Mouse (Mus musculus) erythroid progenitor cell, adult 5-6 weeks (primary cell): ENCODE results near the gene S100a7a. TPM values are rescaled to one million over a fixed set of nuclear protein-coding genes. Genes with fewer than 3 reads are reported as not detected.

Experiments
- ATAC-seq: replicated peaks from 2 replicates; pipeline ENCODE4 v1.8.0; 2016; ENCODE audit warnings: moderate number of reproducible peaks, mild to moderate bottlenecking, moderate TSS enrichment, inconsistent platforms; ENCODE audit not compliant: poor library complexity, low FRiP score, severe bottlenecking
- total RNA-seq, 2 experiments: library from RNA; stranded (forward) in 1 of 2; stranded (reverse) in 1 of 2; fragments of 150-400 nt in 1 of 2; fragments of 186-747, 209-891 nt in 1 of 2; gene quantifications; 2 replicates each; pipeline versions ENCODE4 v1.2.3 to v1.2.4; 2015 to 2017; ENCODE audit warnings: low replicate concordance in 2 of 2

The S100a7a gene
- total RNA-seq, 2 experiments from 2014 or later, result not detected

DNA sequence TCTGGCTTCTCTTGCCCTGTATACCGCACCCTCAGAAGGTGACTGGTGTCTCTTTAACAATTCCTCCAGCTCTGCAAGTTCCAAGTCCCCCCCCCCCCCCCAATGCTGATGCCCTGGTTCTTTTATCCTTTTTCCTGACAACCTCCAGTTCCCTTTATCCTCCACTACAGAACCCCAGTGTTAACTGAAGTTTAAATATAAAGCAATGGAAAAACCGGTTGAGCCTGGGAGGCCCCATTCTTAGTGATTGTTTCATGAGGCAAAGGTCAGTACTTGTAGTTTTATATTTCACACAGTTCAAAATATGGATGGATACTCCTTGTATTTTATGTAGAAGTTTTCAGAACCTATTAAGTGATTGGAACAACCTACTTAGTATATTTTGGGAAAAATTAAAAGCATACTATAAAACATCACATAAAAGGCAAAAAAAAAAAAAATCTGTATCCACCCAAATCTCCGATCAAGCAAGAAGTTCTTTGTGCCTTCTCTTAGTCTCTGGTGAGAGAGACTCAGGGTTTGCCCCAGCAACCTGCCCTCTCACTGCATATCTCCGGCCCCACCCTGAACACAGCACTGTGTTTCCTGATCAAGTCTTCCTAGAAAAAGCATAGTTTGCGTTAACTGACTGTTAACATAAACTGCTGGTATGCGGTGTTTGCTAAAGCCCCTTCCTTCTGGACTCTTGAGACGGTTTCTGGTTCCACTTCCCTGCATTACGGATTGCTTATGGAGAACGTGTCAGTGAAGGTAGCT, 27.4 kb upstream of the S100a7a start:
- ATAC-seq, result no peak

DNA sequence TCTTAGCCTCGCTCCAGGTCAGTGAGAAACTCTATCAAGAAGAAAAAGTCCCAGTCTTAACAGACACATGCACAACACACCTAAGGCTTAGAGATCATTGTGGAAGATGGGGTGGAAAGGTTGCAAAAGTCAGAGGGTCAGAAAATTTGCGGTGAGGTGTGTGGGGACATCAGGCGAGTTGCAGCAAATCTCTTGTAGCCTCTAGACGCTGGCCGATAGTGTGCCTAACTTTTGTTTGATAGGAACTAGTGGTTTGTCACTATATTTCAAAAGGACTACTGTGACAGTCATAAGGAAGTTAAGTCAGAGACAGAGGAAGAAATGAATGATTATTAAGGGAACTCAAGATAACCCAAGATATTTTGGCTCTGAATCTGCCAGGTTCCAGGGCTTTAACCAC, 26.5 kb upstream of the S100a7a start:
- ATAC-seq, result no peak

DNA sequence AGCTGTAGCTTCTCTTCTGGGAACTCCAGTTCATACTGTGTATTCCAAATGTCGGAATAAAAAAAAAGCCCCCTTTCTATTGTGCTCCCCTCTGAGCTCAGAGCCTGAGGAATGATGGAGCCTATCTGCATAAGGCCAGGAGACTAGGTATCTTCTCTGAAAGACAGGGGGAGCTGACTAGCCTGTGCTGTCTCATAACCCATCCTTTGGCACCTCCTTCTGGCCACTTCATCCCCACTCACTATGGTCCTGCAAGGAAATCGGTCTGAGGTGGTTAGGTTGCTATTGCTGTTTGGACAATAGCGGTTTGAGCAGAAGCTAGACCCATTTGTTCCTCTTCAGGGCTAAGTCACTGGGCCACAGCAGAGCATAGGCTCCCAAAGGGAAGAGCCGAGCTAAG, 26.0 kb upstream of the S100a7a start:
- no peak for ATAC-seq

DNA sequence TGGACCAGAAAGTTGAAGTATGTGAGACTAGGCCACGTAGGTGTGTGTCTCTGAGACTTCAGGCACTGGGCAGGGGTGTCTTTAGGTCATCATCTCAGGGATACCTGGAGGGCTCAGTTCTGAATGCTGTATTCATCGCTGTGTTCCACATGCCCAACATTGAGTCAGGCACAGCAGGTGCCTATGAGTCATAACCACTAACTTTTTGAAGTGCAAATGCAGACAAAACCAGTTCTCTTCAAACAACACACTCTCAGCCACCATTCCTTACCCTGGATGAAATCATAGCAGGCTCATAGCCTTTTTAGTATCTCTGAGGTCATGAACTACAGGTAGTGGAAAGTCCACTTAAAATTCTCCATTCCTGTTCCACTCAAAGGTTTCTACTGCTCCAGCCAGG, 24.5 kb upstream of the S100a7a start:
- ATAC-seq, result no peak

DNA sequence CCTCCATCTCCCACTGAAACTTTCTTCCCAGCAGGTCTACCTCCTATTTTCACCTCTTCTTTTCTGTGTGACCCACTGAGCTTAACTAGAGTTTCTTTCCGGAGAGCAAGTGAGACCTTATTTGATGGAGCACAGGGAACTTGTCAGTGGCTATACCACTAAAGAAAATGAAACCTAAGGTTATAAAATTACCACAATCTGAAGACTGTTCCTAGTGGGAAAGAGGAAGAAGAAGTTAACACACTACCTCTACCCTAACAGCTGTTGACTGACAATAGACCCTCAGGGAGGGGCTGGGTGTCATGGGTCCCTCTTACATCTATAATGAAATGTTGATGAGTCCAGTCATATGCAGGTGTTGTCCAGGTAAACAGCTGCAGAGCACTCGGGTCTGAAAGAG, 21.8 kb upstream of the S100a7a start:
- ATAC-seq, result no peak

DNA sequence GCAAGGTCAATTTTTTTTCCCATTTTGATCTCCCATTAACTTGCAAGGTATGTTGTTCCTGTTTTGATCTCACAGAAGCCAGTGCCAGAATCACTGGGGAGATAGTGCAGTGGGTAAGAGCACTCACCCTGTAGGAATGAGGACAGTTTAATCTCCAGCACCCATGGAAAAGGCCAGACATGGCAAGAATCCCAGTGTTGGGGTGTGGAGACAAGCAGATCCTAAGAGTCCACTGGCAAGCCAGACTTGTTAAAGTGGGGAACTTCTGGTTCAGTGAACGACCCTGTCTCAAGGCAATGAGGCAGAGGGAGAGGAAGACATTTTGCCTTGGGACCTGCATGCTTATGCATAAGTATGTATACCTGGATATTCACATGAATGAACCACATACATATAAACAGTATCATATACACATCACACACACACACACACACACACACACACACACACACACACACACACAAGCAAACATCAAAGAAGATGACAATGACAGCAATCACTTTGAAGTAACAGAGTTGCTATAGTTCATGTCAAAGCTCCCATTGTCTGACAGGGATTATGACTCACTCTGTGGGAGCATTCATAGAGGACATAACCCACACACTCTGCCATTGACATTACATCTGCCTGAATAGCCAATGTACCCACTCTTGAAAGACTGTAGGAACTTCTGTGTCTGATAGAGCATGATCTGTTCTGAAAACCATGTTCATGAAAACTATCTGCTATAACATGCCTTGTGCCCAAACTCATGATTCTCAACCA, 15.1 kb upstream of the S100a7a start:
- ATAC-seq, result no peak; the same call in 1 of the 2 replicates

DNA sequence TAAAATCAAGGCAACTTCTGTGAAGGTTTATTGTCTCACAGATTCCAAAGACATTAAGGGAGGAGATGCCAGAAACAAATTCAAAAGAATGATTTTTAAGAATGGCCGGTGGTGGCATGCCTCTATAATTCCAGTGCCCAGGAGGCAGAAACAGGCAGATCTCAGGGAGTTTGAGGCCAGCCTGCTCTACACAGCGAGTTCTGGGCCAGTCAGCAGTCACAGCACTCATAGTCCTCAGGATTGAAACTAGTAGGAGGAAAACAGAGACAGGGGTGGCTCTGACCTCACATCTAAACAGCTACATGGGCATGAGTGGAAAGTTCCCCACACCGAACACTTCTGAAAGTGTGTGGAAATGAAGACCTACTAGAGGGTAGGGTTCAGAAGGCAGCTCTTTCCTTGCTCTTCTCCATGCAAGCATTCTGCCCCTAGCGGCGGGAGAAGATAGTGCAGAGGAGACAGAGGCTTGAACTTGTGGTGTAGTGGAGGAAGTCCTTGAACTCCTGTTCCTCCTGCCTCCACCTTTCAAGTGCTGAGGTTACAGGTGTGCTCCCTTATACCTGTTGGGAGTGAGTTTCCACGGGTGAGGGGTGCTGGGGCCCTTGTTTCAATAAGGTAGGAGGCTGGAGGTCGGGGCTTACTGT, 14.2 kb upstream of the S100a7a start:
- ATAC-seq, result peak; percentile 60

DNA sequence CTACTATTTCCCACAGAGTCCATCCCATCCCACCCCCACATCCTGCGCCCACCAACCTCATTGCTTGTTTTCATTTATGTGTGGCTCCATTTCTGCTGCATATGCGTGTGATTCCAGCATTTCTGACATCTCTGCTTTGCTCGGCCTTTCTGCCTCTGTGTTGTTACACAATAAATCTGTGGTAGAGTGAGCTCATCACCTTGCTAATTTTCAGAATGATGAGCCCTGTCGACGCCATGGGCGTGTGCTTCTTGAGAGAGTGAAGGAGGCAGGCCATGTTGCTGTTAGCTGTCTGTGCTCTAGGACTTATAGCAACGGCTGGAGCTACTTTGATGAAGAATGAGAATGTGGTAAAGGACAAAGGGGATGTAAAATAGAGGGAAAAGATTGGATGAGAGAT, 12.8 kb upstream of the S100a7a start:
- no peak for ATAC-seq

DNA sequence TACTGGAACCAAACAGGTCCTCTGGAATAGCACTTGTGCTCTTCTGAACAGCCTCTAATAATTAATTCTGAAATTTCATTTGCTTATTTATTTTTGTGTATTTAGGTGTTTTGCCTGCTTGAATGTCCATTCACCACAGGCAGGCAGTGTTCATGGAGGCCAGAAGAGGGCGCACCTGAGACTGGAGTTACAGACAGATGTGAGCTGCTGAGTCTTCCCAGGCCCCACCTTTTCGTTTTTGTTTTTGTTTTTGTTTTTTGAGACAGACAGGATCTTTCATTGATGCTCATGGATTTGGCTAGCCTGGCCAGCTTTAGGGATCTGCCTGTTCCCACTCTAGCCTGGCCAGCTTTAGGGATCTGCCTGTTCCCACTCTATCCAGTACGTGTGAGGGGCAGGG, 9.6 kb upstream of the S100a7a start:
- ATAC-seq, result no peak

DNA sequence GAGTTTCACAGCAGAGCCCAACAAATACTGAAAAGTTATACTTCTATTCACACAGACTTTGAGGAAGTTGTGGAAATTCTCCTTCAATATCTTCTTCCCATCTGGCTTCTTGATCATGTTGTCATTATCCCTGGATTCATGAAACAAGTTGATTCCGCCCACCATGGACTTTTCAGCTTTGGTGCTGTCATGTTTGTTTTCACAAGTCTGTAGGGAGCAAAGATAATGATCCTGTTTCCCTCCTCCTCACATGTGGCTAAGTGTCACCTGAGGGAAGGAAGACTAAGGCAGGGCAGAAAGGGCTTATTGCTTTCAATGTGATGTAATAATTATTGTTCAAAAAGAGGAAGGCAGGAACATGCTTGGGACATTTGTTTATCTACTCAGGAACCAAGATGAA, 6.5 kb upstream of the S100a7a start:
- ATAC-seq, result no peak

DNA sequence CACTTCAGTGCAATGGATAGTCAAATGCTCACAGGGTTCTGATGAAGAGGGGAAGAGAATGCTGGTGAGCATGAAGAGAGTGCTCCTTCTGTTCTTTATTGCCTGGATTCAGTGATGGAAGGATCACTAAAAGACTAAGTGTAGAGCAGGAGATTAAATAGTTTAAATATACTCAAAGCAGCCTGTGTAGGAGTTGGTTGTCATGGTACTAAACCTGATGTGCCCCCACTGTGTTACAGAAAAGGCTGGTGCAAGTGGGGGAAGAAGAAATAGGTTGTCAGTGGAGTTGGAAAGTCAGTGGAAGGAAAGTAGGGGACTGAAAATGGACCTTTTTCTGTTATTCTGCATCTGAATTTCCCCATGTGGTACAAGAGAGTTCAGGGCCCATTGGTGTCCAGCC, 4.8 kb upstream of the S100a7a start:
- no peak for ATAC-seq

DNA sequence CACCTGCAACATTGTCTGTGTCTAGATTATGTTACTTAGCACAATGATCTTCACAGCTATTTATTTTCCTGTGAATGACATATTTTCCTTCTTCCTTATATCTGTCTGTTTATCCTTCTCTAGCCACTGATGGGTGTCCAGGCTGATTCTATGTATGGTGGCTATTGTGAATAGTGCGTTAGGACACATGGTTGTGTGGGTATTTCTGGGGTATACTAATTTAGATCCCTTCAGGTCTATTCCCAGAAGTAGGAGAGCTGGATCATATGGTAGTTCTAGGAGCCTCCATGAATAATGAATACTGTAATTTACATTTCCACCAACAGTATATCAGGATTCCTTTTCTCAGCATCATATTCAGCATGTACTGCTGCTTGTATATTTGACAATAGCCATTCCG, 4.0 kb upstream of the S100a7a start:
- ATAC-seq, result no peak

DNA sequence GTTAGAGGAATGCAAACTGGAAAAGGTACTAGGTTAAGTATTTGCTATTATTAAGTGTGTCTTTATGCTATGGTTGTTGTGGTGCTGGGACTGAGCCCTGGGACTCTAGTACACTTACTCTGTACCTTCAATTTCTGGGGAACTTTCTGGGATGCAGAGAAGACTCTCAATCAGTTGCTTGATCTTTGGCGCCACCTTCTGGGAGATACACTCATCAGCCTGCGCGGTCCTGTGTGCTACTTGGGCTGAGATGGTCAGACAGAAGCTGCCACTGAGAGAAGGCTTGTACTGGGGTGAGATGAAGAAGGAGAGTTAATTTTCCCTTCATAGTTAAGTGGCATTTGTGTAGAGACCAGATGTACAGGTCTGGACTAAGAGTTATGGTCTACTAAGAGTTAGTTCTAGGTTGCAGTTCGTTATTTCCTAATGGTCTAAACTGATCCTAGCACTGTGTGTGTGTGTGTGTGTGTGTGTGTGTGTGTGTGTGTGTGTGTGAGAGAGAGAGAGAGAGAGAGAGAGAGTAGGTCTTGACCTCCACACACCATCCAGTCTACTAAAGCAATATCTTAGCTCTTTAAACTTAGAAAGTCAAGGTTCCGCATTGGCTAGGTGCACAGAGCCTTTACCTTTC, 824 bp upstream of the S100a7a start:
- ATAC-seq, result no peak

DNA sequence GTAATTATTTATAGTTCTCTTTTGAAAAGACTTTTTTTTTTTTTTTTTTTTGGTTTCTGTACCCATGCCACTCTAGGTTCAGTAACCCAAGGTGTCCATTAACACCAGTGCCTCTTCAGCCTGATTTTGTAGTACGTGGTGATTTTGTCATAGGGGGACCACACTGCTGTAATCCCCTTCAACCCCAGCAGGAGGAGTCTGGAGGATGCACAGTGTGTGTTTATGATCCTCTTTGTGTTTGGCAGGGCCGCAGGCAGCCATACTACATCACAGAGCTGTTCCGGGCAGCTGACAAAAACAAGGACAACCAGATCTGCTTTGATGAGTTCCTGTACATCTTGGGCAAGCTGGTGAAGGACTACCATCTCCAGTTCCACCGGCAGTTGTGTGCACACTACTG, 3.6 kb downstream of the S100a7a start:
- ATAC-seq, result no peak

DNA sequence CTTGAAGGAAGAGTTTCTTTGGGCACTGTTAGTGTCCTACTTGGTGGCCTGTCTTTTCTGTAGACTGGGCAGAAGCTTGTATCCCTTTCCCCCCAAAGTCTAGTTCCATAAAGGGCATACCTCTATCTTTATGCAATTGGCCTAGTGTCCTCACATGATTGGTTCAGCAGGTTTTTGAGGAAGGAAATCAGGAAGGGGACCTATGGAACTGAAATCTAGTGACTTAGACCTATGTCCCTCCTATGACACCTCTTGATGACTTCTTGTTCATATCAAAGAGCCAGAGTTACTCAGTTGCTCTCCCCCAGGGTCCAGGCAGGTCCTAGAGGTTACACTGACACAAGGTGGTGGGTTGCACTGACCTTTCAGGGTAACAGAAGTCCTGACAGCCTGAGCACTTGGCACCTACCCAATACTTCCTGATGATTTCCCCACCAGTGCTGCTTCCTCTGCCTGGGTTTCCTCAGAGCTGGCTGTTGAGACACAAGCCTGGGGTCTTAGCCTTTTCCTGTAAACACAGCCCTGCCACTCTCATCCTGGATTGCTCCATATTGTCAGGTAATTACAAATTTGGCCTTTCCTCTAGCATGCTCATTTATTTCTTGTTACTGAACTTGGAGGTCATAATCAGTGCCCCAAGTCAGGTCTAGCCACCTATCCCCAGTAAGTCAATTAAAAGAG, 5.7 kb downstream of the S100a7a start:
- ATAC-seq, result no peak

DNA sequence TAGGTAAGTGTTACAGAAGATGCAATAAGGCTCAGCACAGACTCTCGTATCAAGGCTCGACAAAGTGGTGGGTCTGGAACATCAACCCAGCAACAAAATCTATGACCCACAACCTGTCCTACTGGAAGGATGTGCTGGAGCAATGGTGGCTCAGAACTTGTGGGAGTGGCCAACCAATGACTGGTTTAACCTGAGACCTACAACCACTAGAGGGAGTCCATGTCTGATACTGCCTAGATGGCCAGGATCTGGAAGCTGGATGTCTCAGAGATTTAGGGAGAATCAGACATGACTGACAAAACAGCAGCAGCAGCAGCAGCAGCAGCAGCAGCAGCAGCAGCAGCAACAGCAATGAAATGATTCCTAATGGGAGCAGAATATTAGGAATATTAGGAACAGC, 10.4 kb downstream of the S100a7a start:
- ATAC-seq, result no peak

DNA sequence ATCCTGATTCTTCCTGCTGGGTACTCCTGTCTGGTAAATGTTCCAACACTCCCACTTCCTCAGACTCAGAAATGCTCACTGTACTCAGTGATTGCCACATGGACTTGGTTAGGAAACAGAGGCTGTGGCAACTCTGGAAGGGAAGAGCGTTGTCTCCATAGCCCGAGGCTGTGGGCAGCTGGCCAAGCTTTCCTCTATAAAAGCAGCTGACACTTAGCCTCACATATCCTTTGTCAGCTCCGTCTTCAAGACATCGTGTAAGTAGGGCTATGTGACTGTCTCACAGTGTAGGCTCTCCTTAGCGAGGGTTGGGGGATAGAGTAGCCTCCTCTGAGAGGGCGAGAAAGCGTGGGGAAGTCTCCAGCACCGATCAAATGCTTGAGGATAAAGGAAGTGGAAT, 15.0 kb downstream of the S100a7a start, which contains the start of gene S100a8:
TSS of gene S100a8 (plus strand) at position 133 of the 400 bp plus-strand sequence.
- ATAC-seq, result no peak

DNA sequence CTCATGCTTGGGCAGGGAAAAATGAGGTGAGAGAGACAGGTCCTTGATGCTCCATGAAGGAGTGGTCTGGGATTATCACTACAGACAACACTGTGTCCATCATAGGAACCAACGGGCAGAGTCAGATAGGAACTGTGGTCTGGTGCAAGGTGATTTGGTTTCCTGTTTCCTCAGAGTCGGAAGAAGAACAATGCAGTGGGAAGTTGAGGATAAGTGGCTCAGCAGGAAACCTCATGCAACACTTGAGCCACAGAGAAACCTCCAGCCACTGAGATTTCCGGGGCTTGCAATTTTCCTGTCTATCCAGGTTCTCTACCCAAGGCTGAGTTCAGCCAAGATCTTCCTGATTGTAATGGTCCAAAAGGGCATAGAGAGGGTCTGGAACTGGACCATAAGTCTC, 24.8 kb downstream of the S100a7a start:
- ATAC-seq, result no peak

DNA sequence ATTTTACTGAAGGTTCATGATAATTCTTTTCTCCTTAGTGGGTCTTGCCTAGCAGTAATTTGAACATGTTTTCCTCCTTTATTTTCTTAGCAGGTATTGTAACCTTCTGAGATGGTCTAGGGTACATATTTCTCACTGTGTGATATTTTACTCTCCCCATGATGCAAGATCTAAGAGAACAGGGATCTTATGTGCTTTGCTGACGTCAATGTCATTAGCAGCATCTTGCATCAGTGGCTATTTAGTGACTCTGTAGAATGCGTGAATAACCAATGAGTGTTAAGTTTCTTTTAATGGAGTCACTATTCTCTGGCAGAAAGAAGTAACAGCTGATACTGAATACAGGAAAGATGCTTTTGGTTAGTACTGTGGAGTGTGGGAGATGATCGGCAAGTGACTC, 30.1 kb downstream of the S100a7a start:
- no peak for ATAC-seq

DNA sequence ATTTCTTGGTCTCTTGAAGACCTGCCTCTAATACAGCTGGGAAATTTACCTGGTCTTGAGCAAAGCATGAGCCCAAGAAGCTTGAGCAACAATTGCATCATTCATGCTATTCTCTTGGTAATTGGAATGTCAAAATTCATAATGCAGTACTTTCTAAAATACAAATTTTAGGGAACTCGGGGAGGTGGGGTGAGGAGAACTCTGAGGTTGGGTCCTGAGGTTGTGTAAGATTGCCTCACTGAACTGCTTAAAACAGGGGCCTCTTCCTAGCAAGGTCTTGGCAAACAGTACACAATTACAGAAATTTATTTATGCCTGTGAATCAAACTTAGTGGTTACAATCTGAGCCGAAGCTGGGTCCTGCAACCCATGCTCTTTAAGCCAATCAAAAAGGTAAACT, 33.0 kb downstream of the S100a7a start:
- ATAC-seq, result no peak
